Mouse (Mus musculus) splenic B cell, adult 2 months (primary cell): Measurements from ENCODE around the gene Foxj2.

Source experiments
- DNase-seq: peaks from one replicate; pipeline ENCODE4 v3.0.0-alpha.2; 2011; ENCODE audit warnings: low read depth, low spot score
- H3K27me3 ChIP-seq: 2 replicates; pipeline ENCODE4 v1.6.1; 2012; ENCODE audit warnings: mild to moderate bottlenecking, low read length, moderate library complexity, mixed read lengths; ENCODE audit not compliant: control insufficient read depth, poor library complexity, insufficient read depth, severe bottlenecking
- H3K36me3 ChIP-seq: 2 replicates; pipeline ENCODE4 v1.6.1; 2012; ENCODE audit warnings: mild to moderate bottlenecking, low read length, moderate library complexity, mixed read lengths; ENCODE audit not compliant: control insufficient read depth, poor library complexity, insufficient read depth, severe bottlenecking

Gene Foxj2

DNA sequence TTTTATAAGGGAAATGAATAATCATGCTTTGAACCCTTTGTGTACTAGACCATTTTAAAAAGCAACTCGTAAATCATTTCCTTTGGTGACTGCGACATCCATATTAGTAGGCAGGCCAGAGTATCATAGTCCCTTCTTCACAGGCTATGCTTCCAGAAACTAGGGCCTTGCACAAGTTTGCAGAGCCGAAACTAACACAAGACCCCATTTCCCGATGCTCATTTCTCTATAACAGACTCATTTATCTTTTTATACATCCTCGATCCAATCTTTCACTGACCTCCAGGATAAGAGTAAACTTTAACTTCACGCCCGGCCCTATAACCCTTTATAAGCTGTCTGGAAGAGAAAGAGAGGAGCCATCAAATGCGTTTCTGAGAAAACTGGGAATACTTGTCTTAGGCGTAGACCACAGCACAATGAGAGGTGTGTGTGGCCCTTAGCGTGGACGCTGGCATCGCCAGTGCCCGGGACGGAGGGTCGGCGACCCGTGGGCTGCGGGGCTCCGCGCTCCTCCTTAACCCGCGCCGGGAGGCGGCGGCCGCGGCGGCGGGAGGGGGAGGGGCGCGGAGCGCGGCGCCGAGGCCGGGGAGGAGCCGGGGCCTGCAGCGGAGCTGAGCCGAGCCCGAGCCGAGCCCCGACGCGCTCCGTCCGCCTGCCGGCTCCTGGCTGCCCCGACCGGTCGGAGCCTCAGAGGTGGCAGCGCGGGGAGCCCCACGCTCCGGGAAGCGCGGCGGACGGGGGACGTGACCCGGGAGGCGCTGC lies at the start of gene Foxj2:
Gene Foxj2, plus strand, starts transcription at position 609 of the 765 bp plus-strand sequence.
- no peaks in the 10 kb centered on the region; the same call in 1 of the 2 replicates for H3K36me3 ChIP-seq
- H3K27me3 ChIP-seq: no peaks in the 10 kb centered on the region
- DNase-seq: peak; percentile 71

GRCm38 (mm10) chr6:122770760-122771315 lies 48.9 kb upstream of the Foxj2 start:
- no peak for DNase-seq
- H3K27me3 ChIP-seq: no peaks in the 10 kb centered on the region
- H3K36me3 ChIP-seq: no peaks in the 10 kb centered on the region

GRCm38 (mm10) chr6:122772701-122773100 lies 47.0 kb upstream of the Foxj2 start:
- Histone ChIP-seq H3K27me3 (no peaks in the 10 kb centered on the region), H3K36me3 (no peaks in the 10 kb centered on the region)
- DNase-seq: no peak

GRCm38 (mm10) chr6:122774345-122774744 lies 45.4 kb upstream of the Foxj2 start:
- DNase-seq: no peak
- Histone ChIP-seq H3K36me3 (no peaks in the 10 kb centered on the region), H3K27me3 (no peaks in the 10 kb centered on the region)

DNA sequence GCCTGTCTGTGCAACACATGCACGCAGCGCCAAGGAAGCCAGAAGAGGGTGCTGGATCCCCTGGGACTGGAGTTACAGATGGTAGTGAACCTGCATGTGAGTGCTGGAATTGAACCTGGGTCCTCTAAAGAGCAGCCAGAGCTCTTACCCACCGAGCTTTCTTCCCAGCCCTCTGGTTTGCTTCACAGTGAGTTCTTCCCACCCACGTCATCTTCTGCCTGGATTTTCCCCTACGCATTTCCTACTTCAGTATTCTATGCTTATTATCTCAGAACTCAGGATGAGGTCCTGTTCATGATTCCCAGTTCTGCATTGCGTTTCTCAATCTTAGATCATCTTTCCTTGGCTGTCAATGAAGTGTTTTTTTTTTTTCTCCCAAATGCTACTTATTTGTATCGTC lies 43.7 kb upstream of the Foxj2 start:
- no peaks in the 10 kb centered on the region for H3K27me3 ChIP-seq
- no peak for DNase-seq
- H3K36me3 ChIP-seq: no peaks in the 10 kb centered on the region

GRCm38 (mm10) chr6:122779916-122780315 lies 39.8 kb upstream of the Foxj2 start:
- no peak for DNase-seq
- Histone ChIP-seq H3K36me3 (no peaks in the 10 kb centered on the region), H3K27me3 (no peaks in the 10 kb centered on the region)

DNA sequence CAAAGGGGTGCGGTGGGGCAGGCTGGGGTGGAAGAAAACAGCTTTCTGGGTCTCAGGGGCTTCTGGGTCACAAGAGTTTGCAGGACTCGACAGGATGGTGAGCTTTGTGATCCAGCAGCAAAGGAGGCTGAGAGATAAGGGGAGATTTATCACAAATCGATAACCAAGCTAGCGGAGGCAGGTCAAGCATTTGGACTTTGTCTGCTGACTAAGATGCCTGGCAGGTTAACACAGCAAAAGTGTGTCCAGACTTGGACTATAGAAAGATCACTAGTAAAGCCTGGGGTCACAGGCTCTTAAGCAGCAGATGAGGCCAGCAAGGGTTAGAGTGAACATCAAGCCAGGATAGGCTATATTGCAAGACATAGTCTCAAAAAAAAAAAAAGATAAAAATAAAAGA lies 38.5 kb upstream of the Foxj2 start:
- Histone ChIP-seq H3K27me3 (no peaks in the 10 kb centered on the region), H3K36me3 (no peaks in the 10 kb centered on the region)
- DNase-seq: no peak

DNA sequence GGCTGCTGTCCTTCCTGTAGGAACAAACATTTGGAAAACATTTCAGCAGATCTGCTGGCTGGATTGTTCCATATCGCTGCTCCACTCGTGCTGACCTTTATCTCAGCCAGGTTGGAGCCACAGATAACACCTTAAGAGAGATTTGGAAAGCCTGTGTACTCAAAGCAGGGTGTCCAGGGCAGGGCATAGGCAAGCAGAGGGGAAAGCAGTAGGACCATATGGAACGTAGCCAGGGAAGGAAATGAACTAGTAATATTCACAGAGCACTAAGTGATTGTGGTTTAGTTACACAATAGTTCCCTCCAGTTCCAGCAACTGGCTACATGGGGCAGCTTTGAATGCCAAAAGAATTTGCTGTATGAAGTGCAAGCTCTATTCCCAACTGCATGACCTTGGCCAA lies 37.5 kb upstream of the Foxj2 start:
- DNase-seq: no peak
- H3K27me3 ChIP-seq: no peaks in the 10 kb centered on the region
- no peaks in the 10 kb centered on the region for H3K36me3 ChIP-seq

DNA sequence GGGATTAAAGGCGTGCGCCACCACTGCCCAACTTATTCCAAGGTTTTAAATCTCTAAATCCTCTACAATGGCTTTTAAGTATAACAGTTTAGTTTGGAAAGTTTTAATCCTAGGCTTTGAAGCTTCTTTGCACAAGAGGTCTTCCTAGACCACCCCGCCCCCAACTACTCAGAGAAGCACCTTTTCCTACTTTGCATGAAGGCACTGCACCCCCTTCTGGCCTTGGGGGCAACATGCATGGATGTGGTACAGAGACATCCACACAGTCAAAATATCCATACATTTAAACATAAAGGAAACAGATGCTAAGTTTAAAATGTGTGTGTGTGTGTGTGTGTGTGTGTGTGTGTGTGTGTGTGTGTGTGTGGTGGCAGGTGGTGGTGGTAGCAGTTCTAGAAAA lies 34.8 kb upstream of the Foxj2 start:
- peak; percentile 44 for DNase-seq

GRCm38 (mm10) chr6:122786275-122786674 lies 33.4 kb upstream of the Foxj2 start:
- DNase-seq: peak; percentile 85
- Histone ChIP-seq H3K36me3 (no peaks in the 10 kb centered on the region), H3K27me3 (no peaks in the 10 kb centered on the region)

More for the DNA sequence above, 34.8 kb upstream of the Foxj2 start:
- Histone ChIP-seq H3K36me3 (no peaks in the 10 kb centered on the region), H3K27me3 (no peaks in the 10 kb centered on the region)

GRCm38 (mm10) chr6:122795254-122795935 lies 24.3 kb upstream of the Foxj2 start:
- DNase-seq: no peak

GRCm38 (mm10) chr6:122800640-122801300 lies 18.9 kb upstream of the Foxj2 start:
- H3K36me3 ChIP-seq: no peaks in the 10 kb centered on the region
- no peaks in the 10 kb centered on the region for H3K27me3 ChIP-seq
- no peak for DNase-seq

More at GRCm38 (mm10) chr6:122795254-122795935, 24.3 kb upstream of the Foxj2 start:
- Histone ChIP-seq H3K27me3 (no peaks in the 10 kb centered on the region), H3K36me3 (no peaks in the 10 kb centered on the region)

DNA sequence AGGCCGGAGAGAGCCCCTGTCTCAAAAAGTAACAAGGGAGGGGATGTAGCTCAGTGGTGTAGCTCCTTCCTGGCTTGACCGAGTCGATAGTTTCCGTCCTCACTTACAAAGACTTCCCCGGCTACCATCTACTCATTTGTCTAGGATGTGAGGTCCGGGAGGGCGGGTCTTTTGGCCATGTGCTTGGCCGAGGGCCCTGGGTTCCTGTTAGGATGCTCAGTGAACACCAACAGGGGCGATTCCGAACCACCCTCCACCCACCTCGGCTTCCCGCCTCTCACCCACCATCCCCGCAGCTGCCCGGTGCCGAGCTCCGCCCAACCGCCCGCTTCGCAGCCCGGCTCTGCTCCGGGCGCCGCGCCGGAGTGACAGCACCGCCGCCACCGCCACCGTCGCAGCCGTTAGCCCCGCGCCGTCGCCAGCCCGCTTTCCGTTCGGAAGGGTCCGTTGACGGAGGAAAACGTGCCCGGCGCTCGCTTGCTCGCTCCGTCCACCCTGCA lies 18.4 kb upstream of the Foxj2 start, which contains the start of gene Slc2a3:
Gene Slc2a3, minus strand, starts transcription at position 340 of the 500 bp plus-strand sequence.
- no peaks in the 10 kb centered on the region for H3K36me3 ChIP-seq
- no peaks in the 10 kb centered on the region for H3K27me3 ChIP-seq
- DNase-seq: peak; percentile 64

GRCm38 (mm10) chr6:122801801-122802514 lies 17.8 kb upstream of the Foxj2 start:
- peak; percentile 54 for DNase-seq
- no peaks in the 10 kb centered on the region for H3K36me3 ChIP-seq
- H3K27me3 ChIP-seq: no peaks in the 10 kb centered on the region
